Mouse (Mus musculus): Measurements from ENCODE around the gene Midn. TPM values are rescaled to one million over a fixed set of nuclear protein-coding genes. Genes with fewer than 3 reads are reported as not detected.

Midn gene
- total and polyA plus RNA-seq, 3 experiments, result 8.1 to 26.7 TPM; not detected in 1

DNA sequence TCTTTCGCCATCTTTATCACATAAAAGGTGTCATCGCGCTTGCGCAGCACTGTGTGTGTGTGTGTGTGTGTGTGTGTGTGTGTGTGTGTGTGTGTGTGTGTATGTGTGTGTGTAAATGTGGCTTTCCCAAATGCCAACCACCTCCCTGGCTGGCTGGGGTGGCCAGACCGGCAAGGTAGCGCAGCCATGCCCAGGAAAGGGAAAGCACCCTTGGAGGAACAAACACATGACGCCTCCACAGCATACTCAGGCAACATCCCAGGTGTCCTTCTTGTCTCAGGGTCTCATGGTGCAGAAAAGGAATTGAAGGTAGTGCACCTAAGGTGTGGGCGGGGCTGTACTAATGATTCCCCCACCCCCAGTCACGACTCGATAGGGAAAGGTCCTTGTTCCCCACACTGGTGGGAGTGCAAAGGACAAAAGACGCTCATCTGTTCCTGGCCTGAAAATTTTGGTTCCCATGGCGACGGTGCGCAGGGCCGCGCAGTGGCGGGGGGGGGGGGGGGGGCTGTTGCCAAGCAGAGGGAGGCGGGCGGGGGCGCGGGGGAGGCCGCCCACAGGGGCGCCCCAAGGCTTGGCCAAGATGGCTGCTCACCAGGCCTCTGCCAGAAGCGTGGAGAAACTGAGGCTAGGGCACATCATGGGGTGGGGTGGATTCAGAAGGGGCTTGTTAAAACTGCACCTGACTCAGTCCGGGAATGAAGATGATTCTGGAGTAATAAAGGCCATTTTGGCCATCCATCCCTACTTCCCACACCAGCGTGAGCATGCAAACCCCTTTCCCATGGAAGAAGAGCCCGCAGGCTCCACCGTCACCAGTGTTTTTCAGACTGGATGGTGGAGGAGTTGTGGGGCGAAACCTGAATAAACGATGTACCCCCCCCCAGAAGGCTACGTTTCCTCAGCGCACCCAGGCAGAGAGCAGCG, 10.2 kb upstream of the Midn start:
- peaks cover 0 to 8% of the 10 kb centered on the region in 2 experiments; a peak in 2 of 4 replicates for H3K36me3 ChIP-seq (ENCODE audit: control insufficient read depth in 1 of 2, insufficient read depth in 2 of 2, low read length in 2 of 2)
- H3K4me1 ChIP-seq (ENCODE audit: control insufficient read depth in 1 of 2, insufficient read depth in 2 of 2, low read length in 2 of 2), result peaks cover 0 to 14% of the 10 kb centered on the region in 2 experiments; a peak in 3 of 4 replicates
- no peaks in the 10 kb centered on the region for H3K9me3 ChIP-seq (replicated peaks; ENCODE audit: insufficient read depth, low read length)
- H3K9ac ChIP-seq (ENCODE audit: control insufficient read depth, low read depth, low read length, poor library complexity, severe bottlenecking), result peak overlapping the region; percentile 89
- H3K27ac ChIP-seq (ENCODE audit: control insufficient read depth, low read depth, low read length), result no peak overlapping the region
- H3K27me3 ChIP-seq (ENCODE audit: control insufficient read depth in 1 of 2, insufficient read depth in 2 of 2, low read length in 2 of 2), result no peaks in the 10 kb centered on the region
- H3K79me2 ChIP-seq (ENCODE audit: control insufficient read depth, insufficient read depth, low read length, poor library complexity), result peaks cover 16% of the 10 kb centered on the region
- DNase-seq (ENCODE audit: low read depth, low spot score), result no peak
- TF ChIP-seq SMC3 (IDR thresholded peaks at IDR 0.05; ENCODE audit: low read depth, low read length) (no peak), JUND (IDR thresholded peaks at IDR 0.05; ENCODE audit: low read depth, low read length) (no peak), TBP (IDR thresholded peaks at IDR 0.05; ENCODE audit: low read depth, low read length) (no peak), HCFC1 (IDR thresholded peaks at IDR 0.05; ENCODE audit: low read depth, low read length) (no peak), TCF12 (IDR thresholded peaks at IDR 0.05; ENCODE audit: low read depth, low read length) (no peak), USF2 (IDR thresholded peaks at IDR 0.05; ENCODE audit: borderline replicate concordance in 1 of 2, insufficient read depth in 1 of 2, low read depth in 1 of 2, low read length in 2 of 2) (no peak), ZNF384 (IDR thresholded peaks at IDR 0.05; ENCODE audit: low read depth, low read length) (no peak), ZMIZ1 (IDR thresholded peaks at IDR 0.05; ENCODE audit: low read depth, low read length) (no peak), POLR2AphosphoS5 (IDR thresholded peaks at IDR 0.05; ENCODE audit: borderline replicate concordance, low read depth, low read length) (no peak), KAT2A (conservative IDR thresholded peaks at IDR 0.05; ENCODE audit: low read depth, low read length) (no peak), CHD1 (IDR thresholded peaks at IDR 0.05; ENCODE audit: low read depth, low read length) (no peak), EP300 (IDR thresholded peaks at IDR 0.05; ENCODE audit: low read depth in 1 of 2, low read length in 2 of 2) (no peak), MAFK (IDR thresholded peaks at IDR 0.05; ENCODE audit: borderline replicate concordance, low read depth, low read length) (no peak), RAD21 (IDR thresholded peaks at IDR 0.05; ENCODE audit: low read depth, low read length) (no peak), RCOR1 (IDR thresholded peaks at IDR 0.05; ENCODE audit: low read depth, low read length) (no peak), SIN3A (IDR thresholded peaks at IDR 0.05; ENCODE audit: low read length) (no peak), POLR2A (IDR thresholded peaks at IDR 0.05; ENCODE audit: control insufficient read depth in 1 of 2, insufficient read depth in 1 of 2, low read depth in 1 of 2, low read length in 2 of 2, poor library complexity in 1 of 2) (no peak), POLR2AphosphoS2 (IDR thresholded peaks at IDR 0.05; ENCODE audit: low read length) (no peak), MEF2A (IDR thresholded peaks at IDR 0.05; ENCODE audit: extremely low read depth, insufficient replicate concordance, low read depth, low read length, poor library complexity, severe bottlenecking) (no peak), MXI1 (IDR thresholded peaks at IDR 0.05; ENCODE audit: low read depth, low read length) (no peak)
- H3K4me3 ChIP-seq (ENCODE audit: control insufficient read depth in 1 of 2, insufficient read depth in 1 of 2, low read depth in 2 of 2, low read length in 2 of 2), result peak overlapping the region; percentile 76 to 77

All from MEL (cell line).